Mouse (Mus musculus) heart, adult 8-10 months (tissue): ENCODE data around the gene Arsk. TPM values are rescaled to one million over a fixed set of nuclear protein-coding genes. Genes with fewer than 3 reads are reported as not detected.
A peak's percentile ranks its signal among the peaks of the same experiment; 100 is the strongest.

Source experiments
- DNase-seq: peaks from one replicate; pipeline ENCODE4 v3.0.0; 2022; ENCODE audit warnings: low spot score
- total RNA-seq, 4 experiments: library from RNA; stranded (reverse); gene quantifications; 2 replicates each; pipeline ENCODE4 v1.2.4; 2022

The Arsk gene
- total RNA-seq, 4 experiments from 2014 or later: 4.3 to 5.7 (median 5.0) TPM

GRCm38 (mm10) chr13:76024588-76024987, 73.9 kb downstream of the Arsk start:
- DNase-seq: peak; percentile 63

GRCm38 (mm10) chr13:76021782-76022181, 76.7 kb downstream of the Arsk start:
- no peak for DNase-seq

- no peak for DNase-seq
These were observed 79.5 kb downstream of the Arsk start for GRCm38 (mm10) chr13:76018844-76019400.

GRCm38 (mm10) chr13:76017974-76018843, 80.3 kb downstream of the Arsk start, which contains the start of gene Rfesd:
TSS of gene Rfesd (minus strand) at chr13:76018719.
- peak; percentile 98 for DNase-seq

GRCm38 (mm10) chr13:76017465-76017864, 81.0 kb downstream of the Arsk start:
- DNase-seq: peak; percentile 3

- DNase-seq: no peak
These were observed 83.9 kb downstream of the Arsk start for GRCm38 (mm10) chr13:76014511-76014910.

Other genes with a start within 250 kb of the Arsk start
- gene Rhobtb3, start 154.7 kb downstream of the Arsk start, total RNA-seq: 10 to 100 TPM; 10.2 to 12.3 (median 11.4) TPM
- gene Spata9, start 131.5 kb downstream of the Arsk start, total RNA-seq: not detected
- 10 to 100 TPM; 12.0 to 18.5 (median 15.0) TPM for gene Rfesd, start 79.9 kb downstream of the Arsk start, total RNA-seq
- not detected for gene Gpr150, start 41.7 kb downstream of the Arsk start, total RNA-seq
- 10 to 100 TPM in 3 of 4 experiments, 1 to 10 TPM in 1; 8.8 to 11.0 (median 10.2) TPM for gene Ttc37, start 74 bp upstream of the Arsk start, total RNA-seq
- gene Fam81b, start 206.4 kb upstream of the Arsk start, total RNA-seq: not detected